Mouse (Mus musculus) heart, postnatal 0 days (tissue): ENCODE measurements at regions not wholly inside any gene's neighbourhood (a gene's known extent, or its start where the extent isn't known, plus 50 kb on each side); places are given as distances from the start of the nearest gene placed in this dataset.

Experiments
- CTCF ChIP-seq: IDR thresholded peaks from 2 replicates; pipeline ENCODE4 v1.5.1; 2016; ENCODE audit warnings: antibody characterized with exemption, control low read depth, low read depth
- EP300 ChIP-seq: IDR thresholded peaks from 2 replicates; pipeline ENCODE4 v1.6.1; 2016; ENCODE audit warnings: antibody characterized with exemption, low read depth

DNA sequence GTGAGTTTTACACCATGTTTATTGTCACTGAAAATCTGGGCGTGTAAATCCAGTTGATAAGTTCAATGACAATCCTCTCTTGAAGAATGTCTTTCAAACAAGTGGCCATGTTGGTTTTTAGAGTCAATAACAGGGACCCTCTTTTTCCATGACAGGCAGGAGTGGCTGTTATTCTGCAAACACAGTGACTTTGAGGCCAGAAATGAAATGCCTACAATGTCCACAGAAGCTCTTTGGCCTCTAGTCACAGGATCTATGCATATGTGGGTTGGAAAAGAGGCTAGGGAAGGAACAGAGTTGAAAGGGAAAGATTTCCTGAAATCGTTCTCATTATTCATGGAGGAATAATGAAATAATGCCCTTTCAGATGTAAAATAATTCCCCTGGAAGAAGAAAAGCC, 101.9 kb upstream of the Hs3st1 start:
- TF ChIP-seq CTCF (no peak), EP300 (no peak)
